Mouse (Mus musculus) retina, embryonic 14.5 days (tissue): ENCODE data around the gene 5730596B20Rik.

Source experiments
- DNase-seq: peaks from one replicate; pipeline ENCODE4 v3.0.0-alpha.2; 2015; ENCODE audit warnings: low spot score

Gene 5730596B20Rik

DNA sequence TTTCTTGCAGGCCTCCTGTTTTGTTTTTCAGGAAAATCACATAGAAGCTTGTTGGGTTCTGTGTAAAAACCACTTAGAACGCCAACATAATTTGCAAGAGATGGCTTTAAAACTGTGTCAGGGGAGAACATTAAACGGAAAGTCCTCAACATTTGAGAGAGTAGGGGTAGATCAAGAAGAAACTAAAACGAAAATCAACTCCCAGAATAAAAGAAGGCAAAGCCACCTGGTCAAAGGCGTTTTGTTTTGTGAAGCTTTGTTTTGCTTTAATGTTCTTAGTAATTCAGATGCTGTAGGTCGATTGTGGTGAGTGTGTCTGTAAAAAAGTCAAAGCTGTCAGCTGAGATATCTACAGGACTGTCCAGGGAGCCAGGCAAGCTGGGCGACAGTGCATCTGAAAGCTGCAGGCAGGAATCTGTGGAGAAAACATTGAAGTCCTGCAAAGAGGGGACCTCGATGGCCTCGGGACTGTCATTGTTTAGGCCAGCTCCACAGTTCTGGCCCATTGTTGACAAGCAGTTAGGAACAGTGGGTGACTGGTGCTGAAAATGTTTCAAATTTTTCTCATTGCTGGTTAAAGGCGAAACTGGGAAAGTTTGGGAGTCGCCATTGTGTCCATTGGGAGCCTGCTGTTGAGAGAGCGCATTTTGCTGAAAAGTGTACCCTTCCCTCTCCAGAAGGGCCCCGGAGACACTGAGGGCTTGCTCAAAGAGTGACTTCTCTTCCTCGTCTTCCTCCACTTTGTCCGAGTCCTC is 14.5 kb upstream of the 5730596B20Rik start:
- peak; percentile 52 for DNase-seq

DNA sequence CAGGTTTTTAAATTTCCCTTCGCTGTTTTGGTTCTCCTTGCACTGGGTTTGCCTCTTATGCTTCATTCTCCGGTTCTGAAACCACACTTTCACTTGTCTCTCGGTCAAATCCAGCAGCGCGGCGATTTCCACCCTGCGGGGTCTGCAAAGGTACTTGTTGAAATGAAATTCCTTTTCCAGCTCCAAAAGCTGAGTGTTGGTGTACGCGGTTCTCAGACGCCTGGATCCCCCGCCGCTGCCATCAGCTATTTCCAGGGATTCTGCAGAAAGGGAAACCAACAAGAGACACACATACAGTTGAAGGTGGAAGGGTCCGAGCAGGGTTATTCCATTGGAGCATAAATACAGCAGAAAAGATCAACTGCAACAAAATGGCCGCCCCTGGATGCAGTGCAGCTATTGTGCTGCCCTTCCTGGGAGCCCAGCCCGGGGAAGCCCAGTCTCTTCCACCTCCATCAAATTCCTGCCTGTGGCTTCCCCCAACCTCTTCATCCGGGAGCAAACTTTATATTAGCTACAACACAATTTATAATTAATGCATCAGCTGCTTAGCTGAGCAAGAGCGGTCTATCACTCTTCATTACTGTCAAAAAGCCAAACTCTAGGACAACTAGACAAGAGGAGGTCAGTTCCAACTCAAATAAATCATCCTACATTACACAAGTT is 13.8 kb upstream of the 5730596B20Rik start:
- peak; percentile 45 for DNase-seq

DNA sequence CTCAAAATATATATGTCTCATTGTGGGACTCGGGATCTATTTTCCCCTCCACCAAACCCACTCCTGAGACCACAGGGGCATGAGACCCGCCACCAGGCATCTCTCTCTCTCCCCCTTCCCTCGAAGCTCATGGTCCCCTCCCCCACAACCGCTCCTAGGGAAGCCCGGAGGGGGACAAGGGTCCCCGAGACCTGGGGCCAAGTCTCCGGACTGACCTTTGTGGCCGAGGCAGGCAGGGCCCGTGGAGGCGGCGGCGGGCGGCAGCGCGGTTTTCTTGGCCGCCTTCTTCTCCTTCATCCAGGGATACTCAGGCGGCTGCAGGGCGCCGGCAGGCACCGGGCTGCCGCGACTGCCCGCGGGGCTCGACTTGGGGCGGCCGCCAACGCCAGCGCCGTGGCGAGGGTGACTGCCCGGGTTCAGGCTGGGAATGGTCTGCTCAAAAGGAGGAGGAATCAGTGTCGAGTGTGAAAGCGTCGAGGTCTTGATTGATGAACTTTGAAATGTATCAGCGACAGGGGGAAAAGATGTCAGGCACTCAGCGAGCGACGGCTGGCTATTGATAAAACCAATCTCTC is 13.2 kb upstream of the 5730596B20Rik start:
- DNase-seq, result peak; percentile 44

DNA sequence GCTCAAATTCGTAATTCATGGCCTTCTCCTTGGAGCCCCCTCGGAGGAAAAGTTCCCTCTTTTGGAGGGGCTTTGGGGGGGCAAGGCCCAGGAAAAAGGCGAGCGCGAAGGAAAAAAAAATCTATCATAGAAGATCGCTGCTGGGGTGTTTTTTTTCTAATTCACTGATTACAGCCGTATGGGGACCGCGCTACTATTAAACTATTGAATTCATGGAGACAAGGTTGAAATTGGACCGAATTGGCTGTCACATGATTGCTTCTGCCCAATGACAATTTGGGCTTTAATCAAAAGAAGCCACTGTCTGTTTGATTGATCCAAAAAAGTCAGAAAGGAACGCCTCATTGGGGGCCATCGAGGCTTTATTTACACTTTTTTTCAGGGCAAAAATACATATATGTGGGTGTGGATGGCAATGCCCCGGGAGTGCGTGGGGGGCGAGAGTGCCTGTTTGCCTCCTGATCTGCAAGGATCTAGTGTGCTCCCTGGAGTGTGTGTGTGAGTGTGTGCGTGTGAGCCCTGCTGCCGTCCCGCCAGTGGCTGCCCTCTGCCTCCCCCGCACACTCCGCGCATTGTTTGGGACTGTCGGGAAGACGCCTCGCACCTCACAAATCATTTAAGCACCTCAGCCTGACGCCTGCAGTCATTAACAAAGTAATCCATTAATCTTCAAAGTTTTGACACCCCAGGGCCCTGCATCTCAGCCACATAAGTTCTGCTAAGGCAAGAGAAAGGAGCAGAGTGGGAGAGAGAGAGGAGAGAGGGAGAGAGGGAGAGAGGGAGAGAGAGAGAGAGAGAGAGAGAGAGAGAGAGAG is 12.5 kb upstream of the 5730596B20Rik start, which contains the start of gene Hoxa2:
Gene Hoxa2 (minus strand): TSS at position 206 of the 815 bp plus-strand sequence.
- peak; percentile 15 for DNase-seq

DNA sequence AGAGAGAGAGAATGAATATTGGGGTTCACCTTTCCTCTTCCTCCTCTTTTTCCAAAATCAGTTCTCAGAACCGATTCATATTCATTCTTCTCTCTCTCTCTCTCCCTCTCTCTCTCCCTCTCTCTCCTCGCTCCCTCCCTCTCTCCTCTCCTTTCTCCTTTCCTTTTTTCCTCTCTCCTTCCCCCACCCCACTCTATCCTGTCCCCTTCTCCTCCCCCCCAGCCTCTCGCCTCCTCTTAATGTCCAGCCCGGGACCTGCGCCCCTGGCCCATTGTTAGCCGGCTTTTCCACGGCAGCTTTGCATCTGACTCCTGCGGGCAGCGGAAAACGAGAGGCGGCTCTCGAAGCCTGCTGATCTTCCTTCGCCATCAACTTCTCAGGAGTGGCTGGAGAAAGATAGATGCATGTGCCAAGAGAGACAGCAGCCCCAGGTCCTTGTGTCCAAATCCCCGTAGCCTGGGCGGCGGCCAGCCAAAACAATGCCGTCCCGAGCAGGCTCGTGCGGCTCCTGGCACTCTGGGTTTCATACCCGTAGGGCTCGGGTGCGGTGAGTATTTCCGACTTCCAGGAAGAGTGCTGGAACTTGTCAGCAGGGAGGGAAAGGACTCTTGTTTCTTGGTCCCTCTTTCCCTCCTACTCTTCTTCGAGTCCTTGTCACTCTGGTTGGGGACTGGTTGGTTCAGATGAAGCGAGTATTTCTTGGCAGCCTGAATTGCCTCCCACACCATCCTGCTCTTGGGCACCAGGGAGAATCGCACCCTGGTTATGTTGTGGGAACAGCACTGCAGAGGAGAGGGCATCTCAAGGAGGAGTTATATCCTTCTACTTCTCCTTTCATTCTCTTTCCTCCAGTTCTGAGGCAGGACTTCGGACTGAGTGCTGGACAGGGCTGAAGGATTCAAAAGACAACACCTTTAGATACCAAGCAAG is 11.6 kb upstream of the 5730596B20Rik start:
- DNase-seq, result no peak

DNA sequence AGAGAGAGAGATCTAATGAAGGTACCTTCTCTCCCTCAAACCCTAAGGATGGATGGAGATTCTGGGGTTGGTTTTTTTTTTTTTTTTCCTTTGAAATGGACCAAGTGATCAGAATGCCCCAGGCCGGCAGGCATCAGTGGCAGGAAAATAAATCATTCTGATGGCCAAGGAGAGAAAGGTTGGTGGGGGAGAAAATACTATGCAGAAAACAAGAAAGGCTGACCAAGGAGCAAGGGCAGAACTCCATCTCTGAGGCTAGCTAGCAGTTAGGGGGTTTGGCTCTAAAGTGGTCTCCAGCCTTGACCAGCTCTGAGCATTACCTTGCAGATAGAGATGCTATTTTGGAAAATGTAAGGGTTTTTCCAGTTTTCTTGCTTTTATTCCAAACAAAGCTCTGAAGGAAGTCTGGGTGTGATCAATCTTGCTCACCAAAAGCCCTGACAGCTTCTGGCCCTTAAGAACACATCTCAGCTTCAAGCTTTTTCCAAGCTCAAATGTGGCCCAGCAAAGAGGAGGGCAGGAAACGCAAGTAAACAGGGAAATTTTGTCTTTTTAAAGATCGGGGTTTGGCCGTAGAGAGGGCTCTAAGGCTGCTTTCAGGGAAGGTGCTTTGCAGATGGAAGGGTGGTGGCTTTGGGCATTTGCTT is 10.7 kb upstream of the 5730596B20Rik start:
- no peak for DNase-seq

DNA sequence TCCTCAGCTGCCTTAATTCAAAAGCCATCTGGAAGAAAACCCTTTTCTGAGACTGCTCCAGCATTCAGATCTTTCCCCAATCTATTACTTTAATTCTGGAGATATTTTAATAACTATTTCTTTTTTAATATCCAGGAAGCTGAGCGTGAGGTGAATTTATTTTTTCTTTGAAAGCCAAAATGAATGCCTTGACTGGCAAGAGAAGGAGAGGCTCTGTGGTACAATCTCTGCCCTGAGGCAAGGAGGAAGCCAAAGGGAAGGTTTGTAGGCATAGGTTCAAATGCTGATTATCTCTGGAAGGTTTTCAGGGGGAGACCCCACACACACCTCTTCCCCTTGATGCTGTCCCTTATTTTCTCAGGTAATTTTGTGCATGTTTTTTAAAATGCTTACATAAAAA is 10.1 kb upstream of the 5730596B20Rik start:
- DNase-seq, result no peak

DNA sequence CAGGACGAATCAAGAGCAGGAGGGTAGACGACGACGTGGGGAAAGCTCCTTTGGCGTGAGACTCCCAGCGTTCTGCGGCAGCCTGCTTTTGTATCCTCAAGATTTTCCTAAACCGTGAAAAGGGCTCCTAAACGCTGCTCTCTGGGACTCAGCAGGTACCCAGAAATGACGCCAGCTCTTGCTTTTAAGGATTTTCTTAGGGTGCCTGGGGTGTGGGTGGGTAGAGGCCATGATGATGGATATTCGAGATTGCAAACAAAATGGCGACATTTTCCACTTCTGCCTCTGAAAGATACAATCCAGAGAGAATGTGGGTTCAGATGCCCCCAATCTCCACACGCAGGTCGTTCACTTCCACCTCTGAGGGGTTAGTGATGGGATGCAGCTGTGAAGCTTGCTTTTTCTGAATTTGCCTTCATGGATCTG is 9.5 kb upstream of the 5730596B20Rik start:
- DNase-seq, result no peak

DNA sequence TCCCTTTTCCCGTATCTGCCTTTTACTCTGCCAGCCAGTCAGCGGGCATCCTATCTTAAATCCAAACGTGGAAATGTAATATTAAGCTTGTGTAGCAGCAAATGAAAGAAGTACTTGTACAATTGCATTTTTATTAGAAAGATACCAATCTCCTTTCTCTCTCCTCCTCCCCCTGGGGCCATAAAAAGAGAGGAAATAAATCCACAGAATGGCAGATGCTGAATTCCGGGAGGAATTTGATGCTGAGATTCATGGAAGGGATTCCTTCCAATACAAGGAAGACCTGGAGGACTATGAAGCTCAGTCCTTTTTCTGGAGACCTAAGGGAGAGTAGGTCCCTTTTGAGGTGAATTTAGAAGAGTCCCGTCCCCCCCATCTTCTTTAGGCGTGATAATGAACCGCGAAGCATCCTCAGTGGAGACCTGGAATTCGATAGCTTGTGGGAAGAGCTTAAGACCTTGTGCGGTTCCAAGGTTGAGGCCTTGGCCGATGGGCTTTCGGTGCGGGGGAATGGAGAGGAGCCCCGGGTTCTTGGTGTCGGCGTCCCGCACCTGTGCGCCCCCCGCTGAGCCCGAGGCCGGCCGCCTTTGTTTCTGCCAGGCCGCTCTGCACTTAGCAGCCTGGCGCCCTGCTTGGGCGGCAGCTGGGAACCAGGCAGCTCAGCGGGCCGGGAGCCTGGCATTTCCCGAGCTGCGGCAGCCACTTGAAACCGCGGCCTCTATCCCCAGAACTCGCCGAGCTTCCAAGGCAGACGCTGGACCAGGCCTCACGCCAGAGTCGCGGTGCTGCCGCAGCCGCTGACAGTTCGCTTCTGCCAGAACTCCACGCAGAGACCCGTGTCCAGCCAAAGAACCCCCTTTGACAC is 8.9 kb upstream of the 5730596B20Rik start:
- peak; percentile 57 for DNase-seq

DNA sequence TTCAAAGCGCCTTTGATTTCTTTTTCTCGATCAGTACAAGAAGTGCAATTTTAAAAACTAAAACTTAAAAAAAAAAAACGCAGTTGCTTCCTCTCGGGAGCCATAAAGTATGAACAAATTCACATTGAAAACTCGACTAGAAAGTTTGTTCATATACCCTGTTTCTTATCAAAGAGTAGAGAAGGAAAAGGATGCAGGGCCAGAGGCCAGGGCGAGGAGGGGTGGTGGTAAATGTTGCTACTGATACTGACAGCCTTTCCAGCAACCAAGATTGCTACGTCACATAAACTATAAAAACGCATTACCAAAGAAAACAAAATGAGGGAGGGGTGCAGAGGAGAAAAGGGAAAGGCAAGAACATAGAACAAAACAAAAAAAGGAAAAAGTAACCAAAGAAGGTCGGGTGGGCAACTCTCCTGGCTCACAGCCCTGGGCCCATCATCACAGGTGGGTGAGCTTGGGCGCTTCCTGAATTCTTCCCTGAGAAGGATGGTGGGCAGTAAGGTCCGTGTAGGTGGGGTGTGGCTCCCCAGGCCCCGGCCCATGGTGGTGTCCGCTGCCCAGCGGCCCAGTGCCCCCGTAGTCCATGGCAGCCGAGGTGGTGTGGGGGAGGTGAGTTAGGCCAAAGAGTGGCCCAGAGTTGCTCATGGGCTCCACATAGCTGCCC is 7.7 kb upstream of the 5730596B20Rik start:
- DNase-seq, result no peak

DNA sequence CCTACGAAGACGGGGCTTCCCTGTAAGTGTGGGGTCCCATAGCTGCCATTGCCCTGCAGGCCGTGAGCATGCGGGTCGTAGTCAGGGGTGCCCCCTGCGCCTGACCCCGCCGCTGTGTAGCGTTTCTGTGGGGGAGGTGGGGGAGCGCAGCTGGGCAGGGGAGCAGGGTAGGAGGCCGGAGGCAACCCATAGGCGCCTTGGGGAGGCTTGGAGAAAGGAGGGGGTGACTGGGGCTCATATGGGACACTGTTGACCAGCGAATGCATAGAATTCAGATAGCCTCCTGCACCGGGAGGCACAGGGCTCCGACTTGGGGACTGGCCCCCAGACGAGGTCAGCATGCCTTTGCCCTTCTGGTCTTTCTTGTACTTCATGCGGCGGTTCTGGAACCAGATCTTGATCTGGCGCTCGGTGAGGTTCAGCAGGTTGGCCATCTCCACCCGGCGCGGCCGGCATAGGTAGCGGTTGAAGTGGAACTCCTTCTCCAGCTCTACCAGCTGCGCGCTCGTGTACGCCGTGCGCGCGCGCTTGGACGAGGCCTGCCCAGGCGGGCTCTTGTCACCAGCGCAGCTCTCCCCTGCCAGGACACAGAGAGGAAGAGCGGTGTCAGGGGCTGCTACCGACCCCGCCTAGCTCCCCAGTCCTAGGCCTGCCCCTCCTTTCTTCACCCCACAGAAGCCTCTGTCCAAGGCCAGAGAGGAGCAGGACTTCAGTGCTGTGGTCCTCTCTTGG is 7.0 kb upstream of the 5730596B20Rik start:
- DNase-seq, result no peak

DNA sequence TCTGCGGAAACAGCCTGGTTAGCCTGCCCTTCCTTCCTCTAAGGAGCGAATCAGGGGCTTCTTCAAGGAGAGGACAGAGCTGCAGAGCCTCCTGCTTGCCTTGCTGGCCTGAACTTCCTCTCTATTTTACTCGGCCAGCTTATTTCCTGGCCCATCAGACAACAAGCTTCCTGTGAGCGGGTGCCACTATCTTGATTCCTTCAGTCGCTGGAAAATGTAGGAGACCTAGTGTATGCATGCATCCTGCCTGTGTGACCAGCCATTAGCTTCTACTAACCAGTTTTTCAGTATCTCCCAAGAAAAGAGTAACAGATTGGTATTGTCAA is 6.4 kb upstream of the 5730596B20Rik start:
- no peak for DNase-seq

DNA sequence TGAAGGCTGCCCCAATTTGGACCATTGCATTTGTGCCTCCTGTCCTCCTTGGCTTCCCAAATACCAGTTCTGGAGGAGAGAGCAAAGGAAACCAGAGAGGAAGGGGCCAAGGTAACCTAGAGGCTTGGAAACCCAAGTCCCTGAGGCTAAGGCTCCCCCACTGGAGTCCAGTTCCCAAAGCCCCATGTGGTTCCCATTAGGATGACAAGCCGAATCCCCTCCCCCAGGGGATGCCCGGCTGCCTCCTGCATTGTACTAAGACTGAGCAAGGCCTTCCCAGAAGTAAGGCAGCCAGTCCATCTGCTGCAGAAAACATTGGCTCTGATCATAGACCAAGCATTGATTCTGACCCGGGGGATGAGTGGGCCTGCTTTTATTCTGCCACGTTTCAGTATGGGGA is 6.0 kb upstream of the 5730596B20Rik start:
- DNase-seq, result no peak

DNA sequence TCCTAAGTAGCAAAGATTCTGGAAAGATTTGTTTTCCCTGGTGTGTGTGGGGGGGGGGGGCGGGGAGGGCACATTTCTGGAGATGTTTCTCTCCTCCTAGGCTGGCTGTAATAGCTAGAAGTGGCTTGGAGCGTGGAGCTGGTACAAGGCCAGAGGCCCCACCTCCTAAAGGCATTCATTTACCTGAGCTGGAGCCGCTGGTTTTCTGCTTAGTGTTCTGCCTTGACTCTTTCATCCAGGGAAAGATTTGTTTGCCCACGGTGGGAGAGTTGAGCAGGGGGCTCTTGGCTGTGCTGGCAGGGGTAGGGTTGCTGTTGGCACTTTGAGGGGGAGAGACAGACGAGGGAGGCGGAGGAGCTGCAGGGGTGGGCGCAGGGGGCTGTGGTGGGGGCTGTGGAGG is 5.4 kb upstream of the 5730596B20Rik start:
- no peak for DNase-seq

DNA sequence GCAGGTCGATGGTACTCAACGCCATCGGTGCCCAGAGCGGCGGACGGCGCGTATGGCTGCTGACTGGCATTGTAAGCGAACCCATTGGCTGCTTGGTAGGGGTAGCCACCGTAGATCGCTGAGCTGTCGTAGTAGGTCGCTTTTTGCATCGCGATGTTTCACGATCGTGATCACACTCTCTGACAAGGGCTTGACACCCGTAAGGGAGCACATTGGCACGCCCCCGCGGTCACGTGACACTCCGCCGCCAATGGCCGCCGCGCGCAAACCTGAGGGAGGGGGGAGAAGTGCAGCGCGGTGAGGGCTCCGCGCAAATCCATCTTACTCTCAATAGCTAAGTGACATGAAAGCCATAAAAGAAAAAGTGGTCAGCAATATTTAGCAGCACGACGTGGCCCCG is 4.8 kb upstream of the 5730596B20Rik start:
- DNase-seq, result no peak

DNA sequence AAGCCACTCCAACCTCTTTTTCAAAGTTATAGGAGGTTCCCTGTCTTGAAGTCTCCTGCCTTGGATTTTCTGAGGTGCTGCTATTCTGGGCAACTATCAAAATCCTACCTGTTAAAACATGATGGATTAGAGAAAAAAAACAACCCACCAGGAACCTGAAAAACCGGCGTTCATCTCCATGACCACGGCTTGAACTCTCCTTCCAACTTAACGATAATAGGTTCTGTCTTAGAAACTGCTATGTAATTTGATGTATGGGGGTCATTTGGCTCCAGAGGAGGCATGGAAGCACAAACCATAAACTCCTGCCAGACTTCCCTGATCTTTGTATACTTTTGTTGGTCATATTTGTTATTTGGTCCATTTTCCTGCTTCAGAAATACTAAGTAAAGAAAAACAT is 3.6 kb upstream of the 5730596B20Rik start:
- no peak for DNase-seq

DNA sequence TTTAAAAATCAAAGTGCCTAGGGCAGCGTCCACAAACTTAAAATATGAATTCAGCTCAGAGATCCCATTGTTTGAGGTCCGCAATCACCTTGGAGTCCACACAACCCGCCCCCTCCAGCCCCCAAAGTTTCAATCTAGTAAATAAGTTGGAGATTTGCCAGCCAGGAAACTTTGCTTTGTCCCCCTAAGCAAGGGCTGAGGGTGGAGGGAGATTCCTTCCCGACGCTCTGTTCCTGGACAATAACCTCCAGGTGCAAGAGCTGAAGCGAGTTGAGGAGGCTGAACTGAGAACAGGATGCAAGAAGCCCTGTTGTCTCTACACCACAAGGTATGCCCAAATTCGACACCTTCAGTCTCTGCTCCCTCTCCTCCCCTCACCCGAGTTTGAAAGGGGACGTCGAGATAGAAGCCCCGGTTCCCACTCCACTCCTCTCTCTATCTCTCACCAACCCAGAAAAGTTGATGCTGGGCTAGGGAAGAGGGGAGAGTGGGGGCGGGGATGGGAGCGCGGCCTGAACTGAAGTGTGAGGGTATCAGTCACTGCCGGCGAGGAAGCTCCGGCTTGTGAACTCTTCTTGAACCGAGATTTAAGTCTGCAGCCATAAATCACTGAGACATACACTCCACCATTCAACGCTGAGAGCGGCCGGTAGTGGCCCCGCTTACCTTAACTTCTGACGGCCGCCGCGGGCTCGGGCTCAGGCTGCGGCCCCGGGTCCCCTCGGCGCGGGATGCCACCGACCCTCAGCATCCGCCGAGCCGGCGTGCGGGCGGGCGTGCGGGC is 2.1 kb upstream of the 5730596B20Rik start:
- no peak for DNase-seq

DNA sequence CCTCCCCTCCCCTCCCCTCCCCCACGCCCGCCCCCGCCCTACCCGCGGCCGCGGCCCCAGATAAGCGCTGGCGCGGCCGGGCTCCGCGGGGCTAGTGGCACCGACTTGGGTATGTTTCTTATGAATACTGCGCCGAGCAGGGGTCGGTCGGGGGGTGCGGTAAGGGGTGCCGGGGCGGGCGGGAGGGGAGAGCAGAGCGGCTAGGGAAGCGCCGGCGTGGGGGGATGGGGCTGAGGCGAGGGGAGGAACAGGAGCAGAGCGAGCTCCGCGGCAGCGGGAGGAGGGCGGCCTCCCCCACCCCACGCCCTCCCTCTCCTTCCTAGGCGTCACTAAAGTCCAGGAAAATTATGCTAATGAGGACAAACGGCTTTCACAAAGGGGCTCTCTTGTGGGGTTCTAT is 1.4 kb upstream of the 5730596B20Rik start:
- DNase-seq, result no peak
